Mouse (Mus musculus) embryonic facial prominence, embryonic 14.5 days (tissue): ENCODE data around the gene Gfer. TPM values are rescaled to one million over a fixed set of nuclear protein-coding genes. Genes with fewer than 3 reads are reported as not detected.

Experiments
- ATAC-seq: fragments of 200-750 bp; cut with Nextera tagmentation; 2 replicates; pipeline ENCODE4 v1.8.0; 2017; ENCODE audit warnings: low read depth, moderate number of reproducible peaks, moderate TSS enrichment
- DNase-seq: peaks from one replicate; pipeline ENCODE4 v3.0.0-alpha.2; 2015; ENCODE audit warnings: low spot score
- H3K27ac ChIP-seq: fragments of 300-500 bp; sonication (generic); replicated peaks from 2 replicates; pipeline ENCODE4 v1.5.1; 2014; ENCODE audit warnings: low read depth, mild to moderate bottlenecking, low read length, moderate library complexity
- H3K27me3 ChIP-seq: fragments of 300-500 bp; sonication (generic); replicated peaks from 2 replicates; pipeline ENCODE4 v1.6.1; 2014; ENCODE audit warnings: low read length; ENCODE audit not compliant: control insufficient read depth, insufficient read depth
- H3K36me3 ChIP-seq: fragments of 300-500 bp; sonication (generic); 2 replicates; pipeline ENCODE4 v1.6.1; 2014; ENCODE audit warnings: low read length, mixed read lengths; ENCODE audit not compliant: control insufficient read depth, insufficient read depth
- H3K4me1 ChIP-seq: fragments of 300-500 bp; sonication (generic); 2 replicates; pipeline ENCODE4 v1.6.1; 2014; ENCODE audit warnings: antibody characterized with exemption, low read length; ENCODE audit not compliant: control insufficient read depth, insufficient read depth
- H3K4me2 ChIP-seq: fragments of 300-500 bp; sonication (generic); 2 replicates; pipeline ENCODE4 v1.6.1; 2014; ENCODE audit warnings: low read depth, mild to moderate bottlenecking, low read length, moderate library complexity, mixed read lengths
- H3K4me3 ChIP-seq: fragments of 300-500 bp; sonication (generic); 2 replicates; pipeline ENCODE4 v1.5.1; 2014; ENCODE audit warnings: low read depth, mild to moderate bottlenecking, low read length
- H3K9ac ChIP-seq: fragments of 300-500 bp; sonication (generic); 2 replicates; pipeline ENCODE4 v1.6.1; 2014; ENCODE audit warnings: low read depth, mild to moderate bottlenecking, low read length, moderate library complexity, mixed read lengths
- H3K9me3 ChIP-seq: fragments of 300-500 bp; sonication (generic); 2 replicates; pipeline ENCODE4 v1.6.1; 2016; ENCODE audit warnings: low read length; ENCODE audit not compliant: control insufficient read depth
- WGBS: fragments of 180-500 bp; shearing (Covaris S2); extraction: QIAGEN DNeasy Blood & Tissue Kit; methylation state at CpG from one replicate; pipeline ENCODE4 v1.1.7; 2014; 5-methylcytosine and 5-hydroxymethylcytosine counted together
- polyA plus RNA-seq: library from polyadenylated mRNA; unstranded; fragments of >200 nt; fragmentation: Nextera tagmentation; extraction: Ambion mirVana; gene quantifications from 2 replicates; pipeline ENCODE4 v1.2.1, GENCODE M21; 2014

The Gfer gene
- polyA plus RNA-seq, 1 experiment from 2014 or later: 41.9 TPM

GRCm38 (mm10) chr17:24735446-24735845 is 39.5 kb upstream of the Gfer start:
- Histone ChIP-seq H3K4me1 (peaks cover 10% of the 10 kb centered on the region), H3K4me3 (no peak overlapping the region), H3K9me3 (no peaks in the 10 kb centered on the region), H3K27me3 (no peaks in the 10 kb centered on the region), H3K36me3 (0 out of 2 replicates have a peak, but pooled peaks cover 3% of the 10 kb centered on the region), H3K4me2 (peak overlapping the region; percentile 90; the same call in 1 of the 2 replicates), H3K9ac (no peak overlapping the region), H3K27ac (no peak overlapping the region)
- ATAC-seq (no peak), DNase-seq (no peak)
- 90% methylated on average over 7 of the region's 7 CpGs for WGBS

GRCm38 (mm10) chr17:24734513-24734912 is 38.6 kb upstream of the Gfer start:
- Histone ChIP-seq H3K9ac (no peak overlapping the region), H3K4me3 (no peak overlapping the region)
- 73% methylated on average over 1 of the region's 1 CpGs for WGBS

GRCm38 (mm10) chr17:24733434-24734050 is 37.6 kb upstream of the Gfer start:
- no peak for ATAC-seq
- H3K4me2 ChIP-seq: no peak overlapping the region
- no peaks in the 10 kb centered on the region for H3K36me3 ChIP-seq
- DNase-seq: no peak
- H3K27ac ChIP-seq: no peak overlapping the region
- H3K9me3 ChIP-seq: no peaks in the 10 kb centered on the region
- H3K9ac ChIP-seq: no peak overlapping the region
- no peak overlapping the region for H3K4me3 ChIP-seq
- H3K27me3 ChIP-seq: no peaks in the 10 kb centered on the region
- H3K4me1 ChIP-seq: peaks cover 10% of the 10 kb centered on the region
- 86% methylated on average over 21 of the region's 21 CpGs for WGBS

More at GRCm38 (mm10) chr17:24734513-24734912, 38.6 kb upstream of the Gfer start:
- no peak for DNase-seq
- no peaks in the 10 kb centered on the region for H3K27me3 ChIP-seq
- no peak for ATAC-seq
- peaks cover 10% of the 10 kb centered on the region for H3K4me1 ChIP-seq
- no peaks in the 10 kb centered on the region for H3K36me3 ChIP-seq
- no peaks in the 10 kb centered on the region for H3K9me3 ChIP-seq
- H3K4me2 ChIP-seq: no peak overlapping the region
- no peak overlapping the region for H3K27ac ChIP-seq

- Histone ChIP-seq H3K36me3 (no peaks in the 10 kb centered on the region), H3K4me2 (no peak overlapping the region), H3K27me3 (no peaks in the 10 kb centered on the region), H3K27ac (no peak overlapping the region), H3K9me3 (no peaks in the 10 kb centered on the region), H3K4me1 (peaks cover 9% of the 10 kb centered on the region), H3K9ac (no peak overlapping the region), H3K4me3 (no peak overlapping the region)
- ATAC-seq: no peak
- WGBS: 75% methylated on average over 12 of the region's 12 CpGs
- no peak for DNase-seq
Observed at GRCm38 (mm10) chr17:24732233-24732935, 36.4 kb upstream of the Gfer start.

- DNase-seq: no peak
Observed at GRCm38 (mm10) chr17:24730787-24731186, 34.8 kb upstream of the Gfer start.

GRCm38 (mm10) chr17:24729067-24729466 is 33.1 kb upstream of the Gfer start:
- Histone ChIP-seq H3K4me1 (no peaks in the 10 kb centered on the region), H3K27me3 (no peaks in the 10 kb centered on the region), H3K27ac (no peak overlapping the region), H3K9me3 (no peaks in the 10 kb centered on the region), H3K4me3 (no peak overlapping the region), H3K4me2 (no peak overlapping the region), H3K9ac (no peak overlapping the region), H3K36me3 (no peaks in the 10 kb centered on the region)
- no peak for ATAC-seq
- DNase-seq: no peak
- WGBS: 74% methylated on average over 6 of the region's 6 CpGs

More at GRCm38 (mm10) chr17:24730787-24731186, 34.8 kb upstream of the Gfer start:
- H3K27ac ChIP-seq: no peak overlapping the region
- no peaks in the 10 kb centered on the region for H3K27me3 ChIP-seq
- H3K4me2 ChIP-seq: no peak overlapping the region
- H3K36me3 ChIP-seq: no peaks in the 10 kb centered on the region
- no peaks in the 10 kb centered on the region for H3K9me3 ChIP-seq
- 0 out of 2 replicates have a peak, but pooled peaks cover 1% of the 10 kb centered on the region for H3K4me1 ChIP-seq
- 79% methylated on average over 14 of the region's 14 CpGs for WGBS
- H3K4me3 ChIP-seq: no peak overlapping the region
- ATAC-seq: no peak
- H3K9ac ChIP-seq: no peak overlapping the region

- no peak for DNase-seq
- no peak overlapping the region for H3K27ac ChIP-seq
- no peaks in the 10 kb centered on the region for H3K9me3 ChIP-seq
- no peak for ATAC-seq
- no peaks in the 10 kb centered on the region for H3K27me3 ChIP-seq
- no peak overlapping the region for H3K4me3 ChIP-seq
- no peak overlapping the region for H3K4me2 ChIP-seq
- no peaks in the 10 kb centered on the region for H3K36me3 ChIP-seq
- peaks cover 2% of the 10 kb centered on the region; the same call in 1 of the 2 replicates for H3K4me1 ChIP-seq
- WGBS: 72% methylated on average over 17 of the region's 17 CpGs
- H3K9ac ChIP-seq: no peak overlapping the region
Observed at GRCm38 (mm10) chr17:24728184-24728583, 32.2 kb upstream of the Gfer start.

- ATAC-seq: no peak
- WGBS: 75% methylated on average over 2 of the region's 2 CpGs
- peaks cover under 1% of the 10 kb centered on the region; the same call in 1 of the 2 replicates for H3K36me3 ChIP-seq
Observed at GRCm38 (mm10) chr17:24727618-24728017, 31.7 kb upstream of the Gfer start, which contains the start of gene Rpl3l. Rpl3l (plus strand) TSS chr17:24727820.

More at GRCm38 (mm10) chr17:24727618-24728017, 31.7 kb upstream of the Gfer start, which contains the start of gene Rpl3l:
- DNase-seq: no peak
- Histone ChIP-seq H3K4me3 (no peak within 1 kb of the TSS), H3K9ac (no peak within 1 kb of the TSS), H3K27me3 (no peaks in the 10 kb centered on the region), H3K4me2 (no peak within 1 kb of the TSS), H3K4me1 (peaks cover 5% of the 10 kb centered on the region; the same call in 1 of the 2 replicates), H3K27ac (no peak within 1 kb of the TSS), H3K9me3 (no peaks in the 10 kb centered on the region)
